Mouse (Mus musculus) retina, adult 2 months (tissue): ENCODE data around the gene Pitx2.

ENCODE experiments used
- DNase-seq: peaks from one replicate; pipeline ENCODE4 v3.0.0-alpha.2; 2012; ENCODE audit warnings: low read depth, low spot score

The Pitx2 gene

DNA sequence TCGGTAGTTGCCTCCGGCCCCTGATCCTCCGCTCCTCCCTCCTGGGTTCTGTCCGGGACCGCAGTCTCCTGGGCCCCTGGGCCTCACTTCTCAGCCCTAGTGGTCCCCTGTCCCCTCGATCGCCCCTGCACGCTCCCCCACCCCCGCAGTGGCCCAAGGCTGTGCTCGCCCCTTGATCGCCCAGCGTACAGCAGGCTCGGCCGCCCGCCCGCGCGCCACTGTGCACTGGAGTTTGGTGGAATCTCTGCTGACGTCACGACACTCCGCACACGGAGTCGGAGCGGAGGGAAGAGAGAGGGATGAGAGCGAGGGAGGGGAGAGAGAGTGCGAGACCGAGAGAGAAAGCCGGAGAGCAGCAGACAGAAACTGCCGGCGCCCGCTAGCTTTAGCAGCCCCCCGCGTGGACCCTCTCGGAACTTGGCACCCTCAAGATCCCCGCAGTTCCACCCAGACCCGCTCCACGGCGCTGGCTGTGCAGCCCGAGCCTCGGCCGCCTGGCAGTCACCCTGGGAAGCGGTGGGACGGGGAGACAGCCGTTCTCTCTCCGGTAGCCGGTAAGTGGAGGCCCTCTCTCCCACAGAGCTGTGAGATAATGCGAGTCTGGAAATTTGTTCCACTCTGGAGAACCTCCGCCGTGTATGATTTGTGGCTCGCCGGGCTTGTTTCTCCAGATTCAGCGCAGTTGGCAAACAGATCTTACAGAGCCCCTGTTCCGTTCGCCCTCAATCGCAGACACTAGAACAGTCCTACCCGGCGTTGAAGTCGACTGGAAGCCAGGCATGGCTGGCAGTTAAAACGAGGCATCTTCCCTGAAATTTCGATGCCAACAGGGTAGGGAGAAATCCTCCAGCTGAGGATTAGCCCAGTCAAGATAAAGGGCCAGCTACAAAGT is at the start of gene Pitx2:
TSS of gene Pitx2 (plus strand) at position 270 of the 892 bp plus-strand sequence.
- DNase-seq = no peak

DNA sequence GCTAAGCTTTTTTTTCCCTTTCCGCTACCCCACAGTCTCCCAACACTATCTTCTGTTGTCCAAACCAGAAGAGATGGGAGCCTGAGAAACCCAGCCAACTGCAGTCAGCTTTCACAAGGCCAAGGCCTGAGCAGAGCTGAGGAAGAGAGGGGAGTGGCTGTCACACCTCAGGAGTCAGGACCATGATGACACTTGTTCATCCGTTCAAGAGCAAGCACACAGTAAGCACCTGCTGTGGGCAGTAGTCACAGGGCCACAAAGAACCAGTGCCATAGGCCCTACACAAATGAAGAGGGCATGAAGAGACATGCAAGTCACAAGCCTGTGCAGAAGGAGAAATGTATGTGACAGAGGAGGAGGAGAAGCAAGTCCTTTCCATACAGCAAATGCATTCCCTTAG is 49.7 kb upstream of the Pitx2 start:
- DNase-seq = no peak

DNA sequence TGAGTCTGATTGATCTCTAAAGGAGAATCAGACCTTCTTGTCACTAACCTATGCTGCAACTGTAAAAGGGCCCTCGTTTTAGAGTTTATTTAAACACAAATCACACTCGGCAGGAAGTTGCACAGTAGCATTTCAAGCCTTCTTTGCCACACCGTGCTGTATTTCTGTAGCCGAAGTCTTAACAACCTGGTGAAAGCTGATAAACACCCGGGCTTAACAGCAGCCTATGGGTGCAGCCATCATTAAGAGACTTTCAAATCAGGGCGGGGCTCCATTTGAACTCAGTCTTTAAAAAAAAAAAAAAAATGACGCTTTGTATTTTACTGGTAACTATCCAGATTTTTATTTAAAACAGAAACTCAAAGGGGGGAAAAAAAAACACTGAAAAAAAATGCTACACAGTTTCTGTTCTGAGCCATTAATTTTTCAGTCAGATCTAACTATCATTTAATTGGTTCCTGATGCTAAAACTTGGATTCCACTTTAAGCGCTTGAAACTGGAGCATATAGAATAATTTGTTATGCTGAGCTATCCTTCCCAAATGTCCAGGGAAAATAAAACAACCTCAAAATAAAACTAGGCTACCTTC is 48.5 kb upstream of the Pitx2 start:
- DNase-seq = no peak

DNA sequence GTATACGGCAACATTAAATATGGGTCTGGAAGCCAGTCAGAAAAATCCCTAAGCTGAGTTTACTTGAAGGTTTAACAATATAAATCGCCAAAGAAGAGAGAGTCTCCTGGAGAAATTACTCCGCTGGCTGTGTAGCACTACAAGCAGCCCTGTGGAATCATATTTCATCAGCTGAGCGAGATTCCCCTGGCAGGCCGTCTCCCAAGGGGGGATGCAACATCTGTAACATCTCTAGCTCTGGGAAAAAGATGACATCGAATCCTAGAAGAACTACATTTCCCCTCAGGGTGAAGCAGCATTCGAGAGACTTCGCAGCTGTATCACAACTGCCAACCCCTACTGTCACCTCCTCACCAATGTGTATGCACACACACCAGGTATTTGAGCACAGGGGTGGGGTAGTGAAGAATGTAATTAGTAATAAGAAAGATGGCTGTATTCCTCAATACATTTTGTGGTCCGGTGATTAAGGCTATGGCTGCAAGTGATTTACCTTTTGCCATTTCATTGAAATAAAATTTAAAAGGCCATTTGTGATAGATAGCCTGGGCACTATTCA is 40.8 kb upstream of the Pitx2 start:
- no peak for DNase-seq

DNA sequence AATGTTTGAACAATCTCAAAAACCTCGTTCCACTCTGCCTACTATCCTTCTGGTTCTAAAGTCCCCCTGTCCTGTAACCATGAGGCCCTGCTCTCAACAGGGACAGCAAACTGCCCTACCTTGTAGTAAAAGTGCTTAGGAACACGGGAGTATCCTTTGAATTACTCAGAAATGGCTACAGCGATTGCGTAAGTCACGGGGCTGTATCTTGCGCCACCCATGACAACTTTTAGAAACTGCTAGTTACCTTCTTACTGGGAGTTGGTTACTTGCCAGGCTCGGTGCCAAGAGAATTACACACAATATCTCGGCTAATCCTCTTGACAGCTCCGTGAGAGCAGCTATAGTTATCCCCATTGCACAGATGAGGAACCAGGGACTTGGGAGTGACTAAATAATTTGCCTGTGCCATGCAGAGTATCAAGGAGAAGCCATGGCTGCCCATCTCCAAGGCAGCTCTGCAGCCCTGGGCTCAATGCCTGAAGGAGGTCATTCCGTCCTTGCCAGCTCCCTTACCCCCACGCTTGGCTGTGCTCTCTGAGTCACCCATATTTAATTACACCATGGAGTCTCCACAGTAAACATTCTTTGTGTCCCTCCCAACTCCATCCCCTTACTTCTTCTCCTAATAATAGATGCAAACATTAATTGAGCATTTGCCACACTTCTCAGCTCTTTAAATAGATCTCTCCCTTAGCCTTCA is 38.2 kb upstream of the Pitx2 start:
- DNase-seq = no peak

DNA sequence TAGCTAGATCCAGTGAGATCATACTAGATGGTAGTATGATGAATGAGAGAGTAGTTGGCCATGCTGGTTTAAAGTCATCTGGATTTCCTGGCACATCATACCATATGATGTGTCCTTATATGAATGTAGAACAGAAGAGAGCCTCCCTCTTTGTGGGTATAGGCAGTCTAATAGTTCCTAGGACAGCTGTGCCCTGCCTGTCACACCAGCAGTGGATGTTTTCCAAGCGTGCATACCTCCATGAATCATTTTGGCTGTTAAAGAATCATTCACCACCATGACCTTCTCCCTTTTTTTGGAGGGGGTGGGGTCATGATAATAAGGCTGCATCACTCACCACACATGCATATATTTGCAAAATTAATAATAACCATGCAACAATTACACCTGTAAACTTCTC is 35.4 kb upstream of the Pitx2 start:
- no peak for DNase-seq

DNA sequence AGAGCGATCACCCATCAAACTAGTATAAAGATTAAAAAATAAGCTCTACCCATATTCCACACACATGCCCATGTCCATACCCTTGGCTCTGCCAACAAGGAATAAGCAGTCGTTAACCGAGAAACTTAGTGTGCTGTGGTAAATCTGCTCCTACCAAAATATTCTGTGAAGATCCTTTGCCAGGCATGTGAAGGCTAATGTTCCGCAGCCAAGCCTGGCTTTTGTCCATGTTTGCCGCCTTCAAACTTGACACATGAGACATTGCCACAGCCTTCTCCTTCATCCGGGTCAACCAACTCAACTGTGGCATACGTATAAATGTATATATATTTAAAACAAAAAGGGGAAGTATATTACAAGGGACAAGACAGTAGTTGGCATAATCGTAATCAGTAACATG is 34.0 kb upstream of the Pitx2 start:
- no peak for DNase-seq

DNA sequence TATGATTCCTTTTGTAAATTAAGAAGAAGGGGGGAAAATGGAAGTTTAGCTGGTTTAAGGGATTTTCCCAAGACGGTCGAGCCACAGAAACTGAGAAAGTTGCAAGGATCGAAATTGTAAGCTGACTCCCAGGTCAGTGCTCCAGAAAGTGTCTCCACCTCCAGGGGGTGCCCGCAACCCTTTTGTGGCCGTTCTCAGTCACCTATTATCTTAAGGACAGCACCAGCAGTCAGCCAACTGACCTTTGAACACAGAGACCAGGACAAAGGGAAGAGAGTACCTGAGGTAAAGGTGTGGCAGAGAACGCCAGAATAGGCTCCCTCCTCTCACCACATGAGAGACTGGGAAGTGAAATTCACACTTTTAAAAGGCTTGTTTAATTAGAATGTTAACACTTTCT is 33.0 kb upstream of the Pitx2 start:
- no peak for DNase-seq

DNA sequence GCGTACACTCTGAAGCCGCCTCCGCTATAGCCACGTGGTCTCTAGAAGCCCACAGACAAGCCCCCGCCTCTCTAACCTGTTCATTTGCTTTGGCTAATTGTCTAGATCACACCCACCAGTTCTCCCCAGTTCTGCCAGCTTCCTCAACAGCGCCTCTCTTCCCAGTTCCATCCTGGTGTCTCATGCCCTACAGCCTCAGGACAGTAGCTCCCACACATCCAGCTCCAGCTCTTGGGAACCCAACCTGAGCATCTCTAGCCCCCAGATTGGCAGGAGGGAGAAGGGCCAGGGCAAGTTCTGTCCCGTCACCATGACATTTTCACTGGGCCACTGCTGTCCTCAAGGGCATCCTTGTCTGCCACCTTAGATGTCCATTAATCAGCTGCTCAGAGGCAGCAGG is 29.3 kb upstream of the Pitx2 start:
- no peak for DNase-seq

DNA sequence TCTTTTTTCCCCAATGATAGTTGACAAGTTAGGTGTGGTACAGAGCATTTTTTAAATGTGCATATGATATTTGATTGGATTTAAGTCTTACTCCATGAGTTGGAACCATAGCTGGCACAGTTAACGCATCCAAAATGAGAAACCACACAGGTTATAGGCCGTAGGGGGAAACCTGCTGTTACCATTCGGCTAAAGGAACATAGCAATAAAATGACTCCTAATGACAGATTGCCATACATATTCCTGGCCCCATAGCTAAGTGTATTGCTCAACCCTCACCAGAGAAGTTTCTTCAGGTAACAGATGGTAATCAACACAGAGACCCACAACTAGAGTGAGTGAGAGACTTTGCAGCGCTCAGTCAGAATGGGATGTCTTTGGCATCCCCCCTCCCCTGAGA is 27.9 kb upstream of the Pitx2 start:
- no peak for DNase-seq

DNA sequence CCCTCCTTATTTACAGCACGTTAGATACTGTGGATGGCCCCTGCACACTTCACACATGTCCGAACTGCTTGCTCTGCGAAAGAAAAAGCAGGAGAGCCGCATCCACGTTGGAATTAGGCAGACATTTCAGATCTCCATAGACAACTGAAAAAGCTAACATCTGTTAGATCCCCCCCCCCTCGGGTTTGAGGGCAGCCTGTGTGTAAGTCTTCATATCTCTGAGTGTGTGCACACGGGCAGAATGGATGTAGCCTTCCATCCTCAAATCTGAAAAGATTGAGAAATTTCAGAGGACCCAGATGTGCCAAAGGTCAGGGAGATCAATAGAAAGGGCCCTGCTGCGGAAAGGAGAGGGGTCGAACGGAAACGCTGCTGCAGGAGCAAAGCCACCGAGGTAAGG is 5.2 kb upstream of the Pitx2 start:
- DNase-seq = no peak

DNA sequence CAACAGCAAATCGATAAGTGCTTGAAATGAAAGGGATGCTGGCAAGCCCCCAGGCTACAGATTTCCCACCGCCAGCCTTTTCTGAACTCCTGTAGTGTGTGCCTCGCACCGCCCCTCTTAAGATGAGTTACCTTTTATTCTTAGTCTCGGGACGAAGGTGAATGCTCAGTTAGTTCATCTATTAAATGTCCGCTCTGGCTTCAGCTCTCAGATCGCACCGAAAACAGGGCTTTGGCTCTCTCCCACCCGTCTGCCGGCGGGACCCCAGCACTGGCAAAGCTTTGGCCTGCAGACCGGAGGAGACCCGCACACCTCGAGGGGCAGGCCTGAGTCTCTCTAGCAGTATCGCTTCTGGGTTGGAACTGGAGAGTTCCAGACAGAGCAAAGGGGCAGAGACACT is 4.6 kb upstream of the Pitx2 start:
- DNase-seq = no peak

DNA sequence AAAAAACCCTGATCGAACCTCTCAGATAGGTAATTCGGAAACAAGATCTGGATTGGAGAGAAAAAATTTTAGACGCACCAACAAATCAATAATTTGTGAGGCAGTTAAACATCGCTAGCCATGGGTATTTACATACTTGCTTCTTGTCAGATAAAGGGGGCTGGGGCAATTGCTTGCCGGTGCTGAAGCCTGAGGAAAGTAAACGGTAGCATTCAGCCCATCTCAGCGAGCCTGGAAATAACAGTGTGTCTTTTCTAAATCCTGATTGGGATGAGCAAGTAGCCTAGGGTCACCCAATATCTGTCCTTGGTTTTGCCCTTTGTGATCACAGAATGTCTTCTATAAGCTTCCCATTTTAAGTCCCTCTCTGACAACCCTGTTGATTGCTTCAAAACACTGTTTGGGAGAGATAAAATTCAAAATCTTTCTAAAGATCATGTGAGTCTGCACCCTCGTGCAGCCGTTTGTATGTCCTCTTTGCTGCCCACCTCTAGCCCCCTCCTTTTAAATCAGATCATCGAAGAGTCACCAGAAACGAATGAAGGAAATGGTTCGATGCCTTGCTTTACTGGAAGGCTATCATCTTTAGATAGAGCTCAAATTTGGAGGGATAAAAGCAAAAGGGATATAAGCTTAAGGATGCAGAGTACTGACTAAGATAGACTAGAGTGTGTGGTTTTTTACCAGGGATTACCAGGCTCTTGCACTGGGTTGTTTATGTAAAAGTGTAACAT is 3.7 kb upstream of the Pitx2 start:
- no peak for DNase-seq

DNA sequence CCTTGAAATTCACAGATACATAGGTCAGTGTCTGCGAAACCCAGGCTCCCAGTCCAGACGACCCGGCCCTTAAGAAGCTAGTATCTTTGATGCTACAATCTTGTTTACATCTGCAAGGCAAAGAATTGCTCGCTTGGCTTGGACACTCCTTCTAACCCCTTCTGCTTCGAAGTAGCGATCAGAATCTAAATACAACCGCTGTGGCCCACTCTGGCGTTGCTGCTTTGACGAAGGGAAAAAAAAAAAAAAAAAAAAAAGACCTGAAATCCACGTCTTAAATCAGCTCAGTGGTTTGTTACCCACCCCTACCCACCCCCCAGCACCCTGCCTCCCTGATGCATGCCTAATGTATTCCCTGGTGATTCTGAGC is 3.1 kb upstream of the Pitx2 start:
- DNase-seq = no peak

DNA sequence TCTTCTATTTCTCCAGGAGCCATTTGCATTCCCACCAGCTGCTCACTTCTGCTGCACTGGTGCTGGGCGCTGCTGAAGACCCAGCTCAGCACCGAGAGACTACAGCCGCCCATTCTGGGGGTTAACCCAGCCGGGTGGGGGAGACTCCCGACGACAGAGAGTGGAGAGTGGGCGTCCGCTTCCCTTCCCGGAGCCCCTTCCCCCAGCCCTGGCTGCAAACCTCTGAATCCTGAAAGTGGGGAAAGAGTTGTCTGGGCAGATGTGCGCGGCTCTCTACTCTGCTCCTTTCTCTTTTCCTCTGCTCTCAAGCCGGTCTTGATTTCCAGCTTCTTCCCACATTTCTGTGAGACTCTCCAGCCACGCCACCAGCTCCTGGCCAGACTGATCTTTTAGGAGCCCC is 2.6 kb upstream of the Pitx2 start:
- DNase-seq = no peak

DNA sequence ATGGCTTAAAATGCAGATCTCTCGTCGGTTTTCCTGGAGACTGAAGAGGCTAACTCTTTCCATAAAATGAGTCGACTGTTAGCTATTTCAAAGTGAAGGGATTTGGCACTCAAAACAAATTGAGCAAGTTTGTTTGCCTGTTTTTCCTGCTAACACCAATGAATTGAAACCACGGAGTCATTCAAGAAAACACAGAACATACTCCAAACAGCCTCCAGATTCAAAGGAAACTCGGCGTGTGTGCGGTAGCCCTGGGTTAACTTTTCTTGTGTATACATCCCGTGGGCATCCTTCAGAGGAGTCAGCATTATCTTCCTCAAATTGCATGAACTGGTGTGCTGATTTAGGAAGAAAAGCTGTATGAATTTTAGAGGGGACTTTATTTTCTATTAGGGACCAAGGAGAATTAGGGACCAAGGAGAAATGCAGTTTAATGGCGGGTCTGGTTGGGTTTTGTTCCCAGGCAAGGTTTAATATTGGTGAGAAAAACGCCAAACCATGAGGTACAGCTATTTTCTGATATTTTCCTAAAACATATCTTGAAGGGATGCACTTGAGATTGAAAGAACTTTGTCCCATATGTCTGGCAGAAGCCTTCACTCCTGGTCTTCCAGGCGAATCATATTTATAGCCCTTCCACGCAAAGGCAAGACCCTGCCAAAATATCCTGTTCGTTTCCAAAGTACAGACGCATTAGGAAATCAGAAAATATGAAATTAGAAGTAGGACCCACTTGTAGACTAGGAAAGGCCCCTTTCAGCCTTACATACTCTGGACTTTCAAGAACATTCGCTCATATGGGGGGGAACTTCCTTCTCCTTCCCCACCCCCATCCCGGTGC is 1.7 kb upstream of the Pitx2 start:
- DNase-seq = no peak

DNA sequence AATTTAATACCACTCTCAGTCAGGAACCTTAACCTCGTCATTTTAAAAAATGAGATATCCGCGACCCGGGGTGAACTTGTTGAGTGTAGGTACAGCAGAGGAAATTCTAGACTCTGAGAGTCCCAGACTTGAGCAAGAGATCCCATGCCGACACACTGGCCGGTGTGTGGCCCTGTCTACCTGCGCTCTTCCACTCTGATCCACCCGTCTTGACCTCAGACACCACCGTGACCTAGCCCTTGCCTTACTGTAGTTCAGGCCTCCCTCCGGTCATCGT is 1.1 kb upstream of the Pitx2 start:
- no peak for DNase-seq

DNA sequence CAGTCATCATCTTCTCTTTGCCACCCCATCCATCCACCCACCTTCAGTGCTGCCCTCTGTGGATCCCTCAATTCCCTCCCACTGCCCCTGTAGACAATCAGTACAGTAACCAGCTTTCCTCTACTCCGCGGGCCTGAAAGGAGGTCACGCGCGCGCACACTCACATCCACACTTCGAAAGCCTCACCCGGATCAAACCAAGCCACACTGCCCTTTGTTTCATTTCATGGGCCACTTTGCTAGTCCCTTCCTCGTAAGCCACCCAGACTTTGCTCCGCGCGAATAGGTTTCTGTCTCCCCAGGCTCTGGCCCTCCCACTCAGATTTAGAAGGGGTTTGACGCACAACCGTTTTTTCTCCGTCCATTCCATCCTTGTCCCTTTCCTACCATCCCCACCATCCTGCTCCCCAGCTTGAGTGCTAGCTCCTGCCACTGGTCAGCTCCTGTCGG is 494 bp upstream of the Pitx2 start:
- no peak for DNase-seq

DNA sequence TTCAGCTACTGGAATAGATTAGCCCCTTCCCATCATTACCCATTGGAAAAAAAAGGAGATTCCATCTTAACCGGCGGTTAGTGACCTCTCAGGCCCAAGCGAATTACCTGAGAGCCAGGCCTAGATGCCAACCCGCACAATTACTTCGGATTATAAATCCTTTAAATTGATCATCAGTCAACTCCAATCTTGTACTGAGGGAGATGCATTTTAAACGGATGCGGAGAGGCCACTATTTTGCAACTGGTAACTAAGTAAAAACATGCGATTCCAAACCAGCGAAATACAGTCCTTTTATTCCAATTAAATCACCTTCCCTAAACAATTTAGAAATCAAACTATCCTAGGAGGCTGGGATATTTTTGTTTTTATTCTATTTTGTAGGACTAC is 818 bp downstream of the Pitx2 start:
- no peak for DNase-seq

DNA sequence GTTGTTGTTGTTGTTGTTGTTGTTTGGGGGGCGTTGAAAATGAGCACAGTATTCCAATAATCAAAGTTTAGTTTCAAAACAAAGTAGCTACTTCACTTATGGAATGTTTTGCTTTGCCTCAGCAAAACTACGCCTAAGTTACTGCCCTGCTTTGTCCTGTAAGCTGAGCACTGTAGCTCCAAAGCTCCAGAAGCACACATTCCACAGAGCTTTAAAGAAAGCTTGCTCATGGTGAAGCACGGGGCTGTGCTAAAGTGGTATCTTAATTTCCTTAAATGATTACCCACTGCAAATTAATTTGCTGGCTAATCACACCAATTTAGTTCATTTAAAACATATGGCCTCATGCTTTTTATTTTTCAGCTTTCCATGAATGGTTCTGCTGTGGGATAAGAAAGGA is 1.5 kb downstream of the Pitx2 start:
- DNase-seq = no peak

DNA sequence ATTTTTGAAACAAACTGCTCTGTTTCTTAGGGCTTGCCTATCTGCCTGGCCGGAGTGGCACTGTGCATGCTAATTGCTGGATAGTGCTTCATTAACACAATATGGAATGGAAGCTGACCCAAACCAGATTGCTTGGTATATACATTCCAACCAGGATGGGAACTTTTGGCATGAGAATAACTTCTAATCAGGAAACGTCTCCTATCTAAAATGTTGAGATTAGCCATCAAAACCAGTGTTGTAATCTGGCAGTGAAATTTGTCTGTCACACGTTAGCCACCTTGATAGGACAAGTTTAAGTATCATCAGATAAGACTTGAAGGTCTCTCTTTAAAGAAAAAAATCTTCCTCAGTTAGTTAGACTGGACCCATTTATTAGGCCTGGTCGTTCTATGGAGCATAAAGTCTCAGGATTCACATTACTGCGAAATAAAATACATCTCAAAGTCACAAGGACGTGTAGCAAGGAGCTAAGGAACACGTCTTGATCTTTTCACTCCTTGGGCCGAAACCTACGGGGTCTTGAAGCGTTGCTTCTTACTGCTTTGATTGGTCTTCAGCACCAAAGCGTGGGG is 2.1 kb downstream of the Pitx2 start:
- no peak for DNase-seq
